Mouse (Mus musculus) left cerebral cortex, adult 18-20 months (tissue): Measurements from ENCODE around the gene Farsb. TPM values are rescaled to one million over a fixed set of nuclear protein-coding genes. Genes with fewer than 3 reads are reported as not detected.
A peak's percentile ranks its signal among the peaks of the same experiment; 100 is the strongest.

Source experiments
- DNase-seq, 2 experiments: peaks; one replicate each; pipeline ENCODE4 v3.0.0; 2021 to 2022; ENCODE audit warnings: low spot score in 2 of 2, mixed read lengths in 1 of 2
- total RNA-seq, 2 experiments: library from RNA; stranded (reverse); gene quantifications; 2 replicates each; pipeline ENCODE4 v1.2.3; 2021

The Farsb gene
- total RNA-seq, 2 experiments from 2014 or later: 62.4 to 69.6 TPM

DNA sequence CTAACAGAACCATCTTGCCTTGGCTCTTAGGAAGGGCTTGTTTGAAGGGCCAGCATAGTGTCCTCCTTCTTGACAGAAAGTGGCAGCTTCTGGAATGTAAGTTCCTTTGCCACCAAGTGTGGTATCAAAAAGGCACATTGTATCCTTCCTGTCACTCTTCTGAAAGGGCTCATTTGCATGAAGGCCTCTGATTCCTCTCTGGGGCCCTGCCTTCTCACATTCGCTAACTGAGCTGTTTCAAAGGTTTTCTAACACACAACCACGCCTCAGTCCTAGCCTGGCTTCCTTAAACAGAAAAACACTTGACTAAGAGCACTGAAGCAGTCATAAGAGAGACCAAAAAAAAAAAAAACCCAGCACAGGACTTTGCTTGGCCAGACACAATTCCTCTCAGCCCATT, 66.1 kb downstream of the Farsb start:
- DNase-seq: no peak

DNA sequence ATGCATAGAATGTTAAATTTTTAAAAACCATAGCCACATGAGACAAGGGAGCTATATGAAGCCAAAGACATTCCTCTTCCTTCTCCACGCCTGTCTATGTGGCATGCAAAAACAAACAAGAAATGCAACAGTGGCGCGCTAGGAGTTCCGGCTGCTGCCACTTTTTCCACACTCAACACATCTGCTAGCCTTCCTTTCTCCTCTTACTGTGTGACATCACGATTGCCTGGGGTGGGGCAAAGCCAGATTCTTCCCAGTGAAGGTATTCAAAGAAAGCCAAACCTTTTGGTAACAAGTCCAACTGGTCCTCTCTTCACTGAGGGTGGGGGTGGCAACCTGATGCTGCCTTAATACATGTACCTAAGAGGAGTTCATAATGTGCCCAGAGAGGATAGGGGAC, 66.9 kb downstream of the Farsb start:
- no peak for DNase-seq

DNA sequence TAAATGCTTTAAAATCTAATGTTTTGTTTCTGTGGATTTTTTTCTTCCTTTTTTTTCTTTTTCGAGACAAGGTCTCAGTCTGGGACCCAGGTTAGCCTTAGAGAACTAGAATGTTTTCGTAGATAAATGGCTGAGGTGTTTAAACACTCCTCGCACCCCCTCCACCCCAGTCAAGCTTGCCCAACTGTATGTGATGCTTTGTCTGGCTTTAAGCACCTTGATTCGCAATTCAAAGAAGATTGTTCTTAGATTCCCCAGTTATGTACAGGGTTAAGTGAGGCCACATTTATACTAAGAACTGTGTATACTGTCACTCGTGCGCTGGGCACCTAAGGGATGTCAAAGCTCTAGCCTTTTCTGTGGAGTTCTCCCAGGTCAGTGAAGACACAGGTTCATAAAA, 68.4 kb downstream of the Farsb start:
- no peak for DNase-seq

DNA sequence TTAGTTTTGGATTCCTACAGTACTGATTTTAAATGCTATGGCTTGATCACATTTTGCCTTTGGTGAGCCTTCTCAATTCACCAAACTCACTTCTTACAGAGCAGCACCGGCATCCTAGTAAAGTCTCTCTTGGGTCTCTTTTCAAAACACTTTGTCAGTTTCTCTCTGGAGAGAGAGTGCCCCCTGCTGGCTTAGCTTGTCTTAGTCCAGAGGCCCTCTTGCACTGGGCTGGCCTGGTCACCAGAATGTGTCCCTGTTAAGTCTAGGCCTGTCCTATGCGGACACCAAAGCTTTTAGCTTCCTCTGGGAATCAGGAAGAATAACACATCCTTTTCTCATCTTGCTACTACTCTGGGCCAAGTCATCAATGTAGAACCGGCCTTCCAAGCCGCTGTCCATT, 69.1 kb downstream of the Farsb start:
- peak; percentile 75 to 85 for DNase-seq

DNA sequence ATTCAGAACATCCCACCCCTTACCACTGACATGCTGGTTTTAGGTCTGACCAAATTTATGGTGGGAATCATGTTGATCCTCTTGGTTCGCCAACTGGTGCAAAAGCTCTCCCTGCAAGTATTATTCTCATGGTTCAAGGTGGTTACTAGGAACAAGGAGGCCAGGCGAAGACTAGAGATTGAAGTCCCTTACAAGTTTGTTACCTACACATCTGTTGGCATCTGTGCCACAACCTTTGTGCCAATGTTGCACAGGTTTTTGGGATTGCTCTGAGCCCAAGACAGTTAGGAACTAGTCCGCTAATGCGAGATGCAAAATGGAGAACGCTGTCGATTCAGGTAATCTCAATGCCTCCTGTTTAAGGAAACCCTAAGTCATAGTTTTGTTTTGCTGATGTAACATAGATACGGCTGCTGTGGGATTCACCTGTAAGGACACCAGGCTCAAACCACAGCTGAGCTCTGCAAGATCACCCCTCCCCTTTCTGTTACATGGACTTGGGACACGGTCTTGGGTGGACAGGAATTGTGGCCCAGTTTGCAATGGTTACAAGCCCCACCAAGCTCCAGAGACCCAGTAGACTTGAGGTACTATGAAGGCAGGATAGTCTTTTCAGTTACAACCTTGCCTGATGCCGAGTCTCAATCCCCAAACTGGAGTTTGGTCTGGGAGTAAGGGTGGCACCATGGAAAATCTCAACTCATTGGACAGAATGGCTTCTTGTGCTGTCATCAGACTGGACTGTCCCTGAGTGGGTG, 71.4 kb downstream of the Farsb start:
- DNase-seq: no peak

DNA sequence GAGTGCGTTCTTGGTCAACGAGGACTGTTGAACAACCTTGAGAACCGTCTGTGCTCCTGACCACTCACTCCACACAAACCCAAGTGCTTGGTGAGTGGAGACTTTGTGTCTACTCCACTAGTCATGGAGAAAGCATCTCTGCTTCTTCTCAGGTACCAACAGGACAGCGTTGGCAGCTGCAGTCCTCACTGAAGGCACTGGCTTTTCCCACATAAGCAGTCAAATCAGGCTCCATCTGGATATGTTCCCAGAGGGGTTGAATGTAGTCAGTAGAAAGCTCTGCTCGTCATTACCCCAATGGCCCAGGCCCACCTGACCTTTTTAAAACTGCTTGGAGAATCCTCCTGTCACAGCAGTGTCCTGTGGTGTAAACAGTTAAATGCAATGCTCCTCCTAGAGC, 74.3 kb downstream of the Farsb start:
- DNase-seq: no peak

DNA sequence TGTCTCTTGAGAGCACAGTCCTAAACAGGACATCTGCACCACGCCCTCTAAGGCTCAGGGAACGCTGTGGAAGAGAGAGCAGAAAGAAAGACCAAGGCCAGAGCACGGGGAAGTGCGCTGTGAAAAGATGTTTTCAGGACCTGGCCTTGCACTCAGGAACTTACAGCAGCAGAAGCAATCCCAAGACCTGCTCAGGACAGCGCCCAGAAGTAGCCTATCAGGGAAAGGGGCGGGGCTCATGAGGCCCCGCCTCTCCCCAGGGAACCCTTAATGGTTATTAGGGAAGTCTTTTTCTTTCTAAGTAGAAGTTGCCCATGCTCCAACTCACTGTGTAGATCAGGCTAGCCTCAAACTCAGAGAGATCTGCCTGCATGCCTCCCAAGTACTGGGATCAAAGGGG, 76.0 kb downstream of the Farsb start:
- no peak for DNase-seq

DNA sequence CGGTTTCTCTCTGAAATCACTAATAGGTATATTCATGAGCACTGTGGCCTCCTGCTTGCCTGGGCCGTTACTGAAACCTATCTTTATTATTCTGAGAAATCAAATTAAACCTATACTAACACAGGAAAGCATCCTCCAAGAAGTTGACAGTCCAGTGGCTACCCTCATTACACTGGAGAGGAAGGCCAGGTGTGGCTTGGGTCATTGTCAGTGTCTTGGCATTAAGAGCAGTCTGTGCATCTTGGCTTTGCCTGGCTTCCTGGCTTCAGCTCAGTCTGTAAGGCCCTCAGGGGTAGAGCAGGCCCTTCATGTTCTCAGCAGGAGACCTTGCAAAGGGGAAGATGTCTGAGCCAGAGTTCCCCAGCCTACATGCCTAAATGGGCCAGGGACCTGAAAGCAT, 79.3 kb downstream of the Farsb start:
- DNase-seq: no peak

DNA sequence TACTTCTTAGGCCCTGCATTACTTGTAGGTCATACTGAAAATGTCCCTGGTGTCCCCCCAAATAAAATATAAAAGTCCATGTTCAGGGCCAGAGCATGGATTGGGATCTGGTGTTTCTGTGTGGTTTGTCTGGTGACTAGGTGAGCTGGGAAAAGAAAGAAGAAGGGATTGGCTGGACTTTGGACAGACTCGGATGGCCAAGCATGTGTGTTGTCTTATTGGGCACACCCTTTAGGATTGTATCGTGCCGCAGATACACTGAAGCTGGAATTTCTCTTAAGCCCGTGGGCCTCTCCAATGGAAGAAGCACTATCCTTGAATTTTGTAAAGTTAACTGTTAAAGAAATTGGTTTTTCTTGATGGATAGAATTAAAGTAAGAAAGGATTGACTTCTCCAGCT, 87.3 kb downstream of the Farsb start:
- no peak for DNase-seq

DNA sequence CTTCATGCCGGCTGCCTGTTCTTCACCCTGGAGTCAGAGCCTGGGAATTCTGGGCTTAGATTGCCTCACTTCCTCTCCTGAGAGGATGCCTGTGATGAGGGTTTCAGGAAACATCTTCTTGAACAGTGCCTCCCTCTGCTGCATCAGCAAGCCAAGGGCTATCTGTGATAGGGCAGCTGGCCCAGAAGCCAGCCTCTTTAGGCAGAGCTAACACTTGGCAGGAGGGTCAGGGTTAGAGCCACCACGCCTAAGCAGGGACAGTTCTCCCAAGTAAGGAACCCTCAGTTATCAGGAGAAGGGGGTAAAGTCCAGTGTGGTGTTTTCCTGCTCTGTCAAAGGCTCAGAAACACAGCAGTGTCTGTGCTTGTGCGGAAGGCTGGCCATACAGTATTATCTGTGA, 88.9 kb downstream of the Farsb start:
- DNase-seq: no peak

DNA sequence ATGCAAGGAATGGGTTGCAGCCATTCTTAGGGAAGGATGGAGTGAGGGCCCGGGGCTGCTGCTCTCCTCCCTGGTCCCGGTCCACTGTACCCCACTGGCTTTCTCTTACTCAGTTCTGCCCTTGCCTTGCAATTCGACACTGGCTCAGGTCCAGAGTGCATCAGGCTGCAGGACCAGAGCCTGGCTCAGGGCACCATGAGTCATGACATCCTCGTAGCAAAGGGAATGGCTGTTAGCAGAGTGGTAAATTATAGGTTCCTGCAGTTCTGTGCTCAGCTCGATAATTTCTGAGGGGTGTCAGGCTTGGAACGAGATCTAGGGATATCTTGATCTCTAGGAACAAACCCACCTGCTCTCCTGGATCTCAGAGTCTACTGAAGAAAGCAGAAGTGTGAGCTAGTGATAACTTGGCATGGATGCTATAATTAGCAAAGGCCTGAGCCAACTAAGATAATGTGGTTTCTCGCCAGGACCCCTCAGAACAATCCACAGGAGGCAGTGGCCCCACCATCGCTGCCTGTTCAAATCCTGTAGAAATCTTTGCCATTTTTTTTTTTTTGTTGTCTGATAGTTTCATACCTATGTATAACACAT, 92.3 kb downstream of the Farsb start:
- no peak for DNase-seq

DNA sequence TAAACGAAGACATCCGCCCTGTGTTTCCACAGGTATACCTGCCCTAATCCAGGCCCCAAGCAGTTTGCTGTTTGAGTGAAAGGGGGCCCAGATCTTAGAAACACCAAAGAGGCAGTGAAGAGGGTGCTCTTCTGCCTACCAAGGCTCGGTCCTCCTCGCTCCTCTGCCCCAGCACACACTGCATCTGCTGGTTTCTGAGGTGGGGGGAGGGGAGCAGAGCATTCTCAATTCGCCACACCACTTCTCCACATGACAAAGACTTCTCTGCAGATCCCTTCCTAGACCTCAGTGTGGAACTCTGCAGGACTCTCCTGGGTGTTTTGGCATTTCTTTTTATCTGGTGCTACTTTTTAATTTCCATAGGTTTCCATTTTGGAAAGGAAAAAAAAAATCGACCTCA, 93.0 kb downstream of the Farsb start:
- DNase-seq: no peak

DNA sequence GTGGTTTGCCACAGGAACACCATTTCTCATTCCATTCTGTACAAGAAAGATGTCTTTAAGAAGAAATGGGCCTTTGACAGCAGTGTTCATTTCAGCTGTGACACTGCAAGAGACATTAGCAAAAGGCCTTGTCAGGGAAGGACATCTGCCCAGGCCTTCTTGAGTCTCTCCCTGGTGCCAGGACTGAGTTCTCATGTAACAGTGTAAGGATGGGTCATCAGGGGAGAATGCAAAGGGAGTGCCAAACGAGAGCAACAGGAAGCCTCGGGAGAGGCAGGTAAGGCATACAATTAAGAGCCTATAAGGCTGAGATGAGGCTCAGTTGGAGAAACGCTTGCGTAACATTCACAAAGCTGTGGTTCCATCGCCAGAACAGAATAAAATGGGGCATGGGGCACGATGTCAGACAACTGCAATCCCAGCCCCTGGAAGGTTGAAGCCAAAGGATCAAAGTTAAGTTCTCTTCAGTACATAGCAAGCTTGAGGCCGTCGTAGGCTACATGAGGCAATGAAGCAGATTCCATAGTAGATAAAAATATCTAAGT, 93.4 kb downstream of the Farsb start:
- no peak for DNase-seq

DNA sequence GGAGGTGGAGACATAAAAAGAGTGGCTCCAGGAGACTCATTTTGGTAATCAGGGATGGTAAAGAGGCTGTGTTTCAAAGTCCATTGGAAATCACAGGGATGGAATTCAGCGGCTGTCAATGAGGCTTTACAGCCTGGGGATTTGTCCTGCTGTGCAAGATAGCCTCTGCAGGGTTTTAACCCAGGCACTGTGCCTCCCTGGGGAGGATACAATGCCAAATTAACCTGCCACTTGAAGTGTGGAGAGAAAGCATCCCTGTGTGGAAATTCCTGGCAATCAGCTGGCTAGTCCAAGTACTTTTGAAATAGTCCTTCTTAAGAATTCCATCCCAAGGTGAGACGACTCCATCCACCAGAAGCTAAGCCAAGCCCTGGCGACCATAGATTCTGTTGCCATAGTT, 99.8 kb downstream of the Farsb start:
- DNase-seq: no peak

DNA sequence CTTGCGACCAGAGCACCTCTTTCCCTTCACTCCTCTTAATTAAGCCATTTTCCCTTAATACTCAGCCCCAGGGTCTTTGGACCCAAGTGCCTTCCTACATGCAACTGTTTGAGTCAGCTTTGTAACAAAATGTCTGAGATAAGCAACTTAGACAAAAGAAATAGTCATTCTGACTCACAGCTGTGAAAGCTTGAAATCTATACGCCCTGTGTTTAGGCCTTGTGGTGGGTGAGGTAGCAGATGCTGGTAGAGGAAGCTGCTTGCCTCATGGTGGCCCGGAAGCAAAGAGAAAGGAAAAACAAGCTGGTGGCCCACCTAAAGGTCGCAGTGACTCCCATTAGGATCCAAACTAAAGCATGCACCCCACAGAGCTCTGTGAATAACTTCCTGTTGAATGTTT, 100.8 kb downstream of the Farsb start:
- DNase-seq: no peak

DNA sequence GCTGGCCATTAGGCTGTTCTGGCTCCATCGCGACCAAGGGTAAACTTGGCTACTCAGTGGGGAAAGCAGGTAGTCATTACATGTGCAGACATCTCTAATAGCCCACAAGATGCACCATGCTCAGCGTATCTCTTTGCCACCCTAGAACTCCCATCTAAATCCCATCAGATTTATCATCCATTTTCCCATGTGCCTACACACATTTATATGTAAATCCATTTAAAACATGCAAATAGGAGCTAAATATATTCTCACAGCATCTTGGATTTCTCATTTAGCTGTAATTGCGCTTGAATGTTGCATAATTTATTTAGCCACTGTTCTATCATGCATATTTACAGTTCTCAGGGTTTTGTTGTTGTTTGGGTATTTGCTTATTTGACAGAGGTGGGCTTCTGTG, 107.7 kb downstream of the Farsb start:
- no peak for DNase-seq

DNA sequence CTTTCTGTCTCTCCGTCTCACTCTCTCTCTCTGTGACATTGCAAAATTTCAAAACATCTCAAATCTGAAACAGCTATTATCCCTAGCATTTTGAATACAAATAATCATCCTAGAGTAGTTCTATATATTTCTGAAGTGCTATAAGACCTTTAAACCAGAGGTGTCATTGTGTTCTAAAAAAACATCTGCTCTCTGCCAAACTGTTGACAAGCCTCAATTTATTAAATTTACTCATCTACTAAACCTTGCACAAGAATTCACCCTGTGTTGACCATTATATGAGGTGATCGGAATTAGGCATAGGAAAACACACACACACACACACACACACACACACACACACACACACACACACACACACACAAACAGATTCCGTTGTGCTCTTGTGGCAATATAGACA, 113.6 kb downstream of the Farsb start:
- DNase-seq: no peak

DNA sequence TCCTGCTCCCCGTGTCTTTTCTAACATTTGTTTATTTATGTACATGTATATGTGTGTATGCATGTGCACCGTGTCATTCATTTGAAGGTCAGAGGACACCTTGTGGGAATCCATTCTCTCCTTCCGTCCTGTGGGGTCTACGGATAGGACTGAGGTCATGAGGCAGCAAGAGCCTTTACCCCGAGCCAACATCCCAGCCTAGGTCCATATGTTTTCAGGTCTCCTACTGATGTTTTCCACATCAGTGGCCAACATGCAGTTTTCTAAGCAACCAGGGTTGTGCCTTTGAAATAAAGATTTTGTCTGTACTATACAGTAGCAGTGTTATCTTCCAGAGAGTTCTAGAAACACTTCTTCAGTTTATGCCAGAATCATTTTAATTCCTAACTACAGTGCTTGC, 114.9 kb downstream of the Farsb start:
- no peak for DNase-seq

DNA sequence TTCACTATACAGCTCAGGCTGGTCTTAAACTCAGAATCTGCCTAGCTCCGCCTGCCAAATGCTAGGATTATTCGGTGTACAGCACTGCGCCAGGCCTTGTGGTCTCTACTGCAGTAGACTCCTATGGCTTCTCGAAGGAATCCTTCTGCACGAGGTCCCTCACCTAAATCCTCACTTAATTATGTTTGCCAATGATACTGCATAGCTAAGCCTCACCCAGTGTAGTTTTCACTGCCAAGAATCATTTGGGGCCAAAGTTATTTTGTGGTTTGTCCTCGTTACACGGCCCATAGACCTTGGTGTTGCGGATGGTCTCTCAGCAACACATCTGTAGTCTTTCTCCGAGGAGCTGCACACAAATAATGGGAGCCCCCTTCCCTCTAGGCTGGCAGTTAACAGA, 116.4 kb downstream of the Farsb start:
- DNase-seq: no peak

DNA sequence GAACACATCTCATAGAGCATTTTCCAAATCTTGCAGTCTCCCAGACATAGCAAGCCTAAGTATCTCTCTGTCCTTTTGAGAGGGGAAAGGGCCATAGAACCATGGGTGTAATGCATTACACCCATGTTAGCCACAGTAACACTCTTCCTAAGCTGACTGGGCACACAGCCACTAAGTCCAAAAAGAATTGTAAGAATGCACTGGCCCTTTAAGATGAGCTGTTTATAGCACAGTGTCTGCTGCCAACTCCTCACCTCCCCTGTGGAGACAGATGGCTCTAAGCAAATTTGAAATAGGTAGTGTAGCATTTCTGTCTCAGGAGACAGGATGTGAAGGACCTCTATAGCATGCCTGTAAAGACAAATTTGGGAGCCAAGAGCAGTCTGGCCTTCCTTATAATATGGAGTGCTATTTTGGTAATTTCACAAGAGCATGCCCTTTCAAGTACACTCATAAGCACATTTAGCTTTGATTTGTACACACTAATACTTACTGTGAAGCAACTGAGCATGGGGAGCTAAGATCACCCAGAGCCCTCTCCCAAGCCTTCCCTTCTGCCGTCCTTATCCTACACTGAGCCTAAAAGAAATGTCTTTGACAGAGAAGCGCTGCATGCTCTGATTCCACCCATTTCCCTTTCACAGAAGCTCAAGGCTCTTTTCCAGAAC, 117.0 kb downstream of the Farsb start:
- peak; percentile 45 to 54 for DNase-seq

DNA sequence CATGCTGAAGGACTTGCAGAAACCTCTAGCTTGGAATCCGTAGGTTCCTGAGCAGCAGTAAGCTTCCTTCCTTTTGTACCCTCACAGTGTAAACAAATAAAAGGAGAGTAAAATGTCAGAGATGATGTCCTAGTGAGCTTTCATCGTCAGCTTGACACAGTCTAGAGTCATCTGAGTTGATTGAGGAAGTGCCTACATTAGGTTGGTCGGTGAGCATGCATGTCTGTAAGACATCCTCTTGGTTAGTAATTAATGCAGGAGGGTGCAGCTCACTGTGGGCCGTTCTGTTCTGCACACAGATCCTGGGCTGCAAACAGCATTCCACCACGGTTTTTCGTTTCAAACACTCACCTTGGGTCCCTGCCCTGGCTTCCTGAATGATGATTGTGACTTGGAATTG, 118.6 kb downstream of the Farsb start:
- no peak for DNase-seq
